Mouse (Mus musculus) C2C12 (cell line): ENCODE results near the gene Litaf. TPM values are rescaled to one million over a fixed set of nuclear protein-coding genes. Genes with fewer than 3 reads are reported as not detected.

Source experiments
- H3K27me3 ChIP-seq: one replicate; pipeline ENCODE4 v1.6.1; 2011; ENCODE audit not compliant: control insufficient read depth, insufficient read depth, insufficient read length
- H3K36me3 ChIP-seq: one replicate; pipeline ENCODE4 v1.6.1; 2011; ENCODE audit not compliant: control insufficient read depth, insufficient read depth
- H3K4me3 ChIP-seq: one replicate; pipeline ENCODE4 v1.5.1; 2011; ENCODE audit warnings: mild to moderate bottlenecking, control low read depth; ENCODE audit not compliant: poor library complexity, insufficient read depth, severe bottlenecking
- H3K79me2 ChIP-seq: one replicate; pipeline ENCODE4 v1.6.1; 2011; ENCODE audit not compliant: control insufficient read depth, insufficient read depth
- H3K79me3 ChIP-seq: one replicate; pipeline ENCODE4 v1.6.1; 2011; ENCODE audit warnings: low read depth, control low read depth
- H3ac ChIP-seq: one replicate; pipeline ENCODE3; 2011; ENCODE audit warnings: low read depth; ENCODE audit not compliant: control insufficient read depth, insufficient read length
- CEBPB ChIP-seq: IDR thresholded peaks from one replicate; pipeline ENCODE4 v1.6.1; 2011; ENCODE audit warnings: low read depth, mild to moderate bottlenecking, control low read depth, moderate library complexity
- CTCF ChIP-seq: IDR thresholded peaks from one replicate; pipeline ENCODE4 v1.5.1; 2011; ENCODE audit not compliant: control insufficient read depth, insufficient read depth, insufficient read length
- FOSL1 ChIP-seq: IDR thresholded peaks from one replicate; pipeline ENCODE4 v1.8.0; 2011; ENCODE audit warnings: mild to moderate bottlenecking, low read length; ENCODE audit not compliant: poor library complexity, insufficient read depth, severe bottlenecking
- MAX ChIP-seq: IDR thresholded peaks from one replicate; pipeline ENCODE4 v1.6.1; 2011; ENCODE audit warnings: mild to moderate bottlenecking, control low read depth
- MYOD1 ChIP-seq: IDR thresholded peaks from one replicate; pipeline ENCODE4 v1.6.1; 2011; ENCODE audit warnings: low read depth; ENCODE audit not compliant: control insufficient read depth, insufficient read length
- MYOG ChIP-seq: IDR thresholded peaks from one replicate; pipeline ENCODE4 v1.6.1; 2011; ENCODE audit not compliant: control insufficient read depth, insufficient read length; ENCODE audit errors: extremely low read depth
- USF1 ChIP-seq: IDR thresholded peaks from one replicate; pipeline ENCODE4 v1.6.1; 2011; ENCODE audit warnings: low read depth, mild to moderate bottlenecking, control low read depth, moderate library complexity
- polyA plus RNA-seq: library from polyadenylated mRNA; unstranded; fragments of >200 nt; fragmentation: generic; extraction: Trizol; gene quantifications from one replicate; pipeline ENCODE4 v1.2.1, GENCODE M21; 2012; ENCODE audit warnings: missing spikeins

Gene Litaf
- polyA plus RNA-seq, 1 experiment: 116 TPM

DNA sequence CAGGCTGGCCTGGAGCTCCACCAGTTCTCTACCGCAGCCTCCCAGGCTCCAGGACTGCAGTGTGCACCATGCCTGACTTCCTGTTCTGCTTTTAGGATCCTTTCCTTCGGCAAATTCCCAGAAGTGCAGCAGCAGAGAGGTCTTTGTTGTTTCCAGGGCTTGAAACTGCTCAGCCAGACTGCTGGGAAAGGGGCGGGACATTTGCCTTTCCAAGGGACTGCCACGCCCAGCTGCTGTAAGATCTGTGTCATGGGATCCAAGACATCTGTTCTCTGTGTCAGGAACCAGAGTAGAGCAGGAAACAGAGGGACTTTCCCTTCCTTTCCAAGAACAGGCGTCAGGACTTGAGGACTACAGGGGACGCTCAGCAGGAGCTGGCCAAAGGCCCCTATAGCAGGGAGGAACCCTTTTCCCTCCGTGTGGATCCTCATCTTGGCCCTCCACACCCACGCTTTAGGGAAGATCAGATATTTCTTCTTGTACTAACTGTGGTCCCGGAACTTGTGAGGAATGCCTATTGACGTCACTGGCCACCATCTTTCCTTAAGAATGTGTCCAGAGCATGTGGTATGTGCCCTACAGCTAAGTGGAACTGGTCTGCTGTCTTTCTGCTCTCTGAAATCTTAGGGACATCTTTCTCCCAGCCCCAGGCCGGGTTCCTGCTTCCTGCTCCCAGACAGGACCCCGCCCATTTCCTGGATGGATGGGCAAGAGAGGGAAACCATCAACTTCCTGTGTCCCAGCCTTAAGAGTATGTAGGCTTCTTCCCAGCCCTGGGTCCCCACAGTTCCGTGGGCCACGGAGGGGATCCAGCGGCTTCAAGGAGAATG, 57.6 kb downstream of the Litaf start:
- no peaks in the 10 kb centered on the region for H3K27me3 ChIP-seq
- H3K79me2 ChIP-seq: no peaks in the 10 kb centered on the region
- TF ChIP-seq MYOG (no peak), CTCF (no peak), USF1 (no peak), MYOD1 (peak; percentile 62)
- peaks cover 2% of the 10 kb centered on the region for H3K79me3 ChIP-seq
- H3ac ChIP-seq: peak overlapping the region; percentile 72
- no peaks in the 10 kb centered on the region for H3K36me3 ChIP-seq
- H3K4me3 ChIP-seq: peak overlapping the region; percentile 15

DNA sequence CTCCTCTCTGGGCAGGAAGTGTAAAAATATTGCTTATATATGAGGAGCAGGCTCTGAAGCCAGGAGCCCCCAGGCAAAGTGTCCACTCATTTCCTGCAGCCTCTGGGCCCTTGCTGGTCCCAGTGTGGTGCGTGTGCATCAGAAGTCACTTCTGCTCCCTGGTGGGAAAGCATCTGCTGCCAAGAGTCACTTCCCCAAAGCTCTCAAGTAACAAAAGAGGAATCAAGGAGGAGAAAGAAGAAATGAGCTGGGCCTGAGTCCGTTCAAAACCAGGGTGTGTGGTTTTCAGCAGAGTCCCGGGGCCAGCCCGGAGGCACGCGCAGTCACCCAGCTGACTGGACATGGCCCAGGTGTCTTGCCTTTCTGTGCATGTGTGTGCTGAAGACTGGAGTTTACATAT, 59.9 kb downstream of the Litaf start:
- H3K4me3 ChIP-seq: no peak overlapping the region
- TF ChIP-seq FOSL1 (no peak), USF1 (no peak), MYOD1 (no peak), MYOG (no peak), CTCF (no peak), MAX (no peak), CEBPB (no peak)
- H3K79me2 ChIP-seq: no peaks in the 10 kb centered on the region
- peaks cover 2% of the 10 kb centered on the region for H3K79me3 ChIP-seq
- H3K36me3 ChIP-seq: no peaks in the 10 kb centered on the region
- H3K27me3 ChIP-seq: no peaks in the 10 kb centered on the region
- no peak overlapping the region for H3ac ChIP-seq

- H3K79me3 ChIP-seq: no peaks in the 10 kb centered on the region
- TF ChIP-seq USF1: peak; percentile 29
- TF ChIP-seq MYOD1: no peak
- no peak overlapping the region for H3ac ChIP-seq
- H3K36me3 ChIP-seq: no peaks in the 10 kb centered on the region
- no peaks in the 10 kb centered on the region for H3K79me2 ChIP-seq
- no peak overlapping the region for H3K4me3 ChIP-seq
- H3K27me3 ChIP-seq: no peaks in the 10 kb centered on the region
Measured at GRCm38 (mm10) chr16:11001703-11002659, 64.0 kb downstream of the Litaf start.

DNA sequence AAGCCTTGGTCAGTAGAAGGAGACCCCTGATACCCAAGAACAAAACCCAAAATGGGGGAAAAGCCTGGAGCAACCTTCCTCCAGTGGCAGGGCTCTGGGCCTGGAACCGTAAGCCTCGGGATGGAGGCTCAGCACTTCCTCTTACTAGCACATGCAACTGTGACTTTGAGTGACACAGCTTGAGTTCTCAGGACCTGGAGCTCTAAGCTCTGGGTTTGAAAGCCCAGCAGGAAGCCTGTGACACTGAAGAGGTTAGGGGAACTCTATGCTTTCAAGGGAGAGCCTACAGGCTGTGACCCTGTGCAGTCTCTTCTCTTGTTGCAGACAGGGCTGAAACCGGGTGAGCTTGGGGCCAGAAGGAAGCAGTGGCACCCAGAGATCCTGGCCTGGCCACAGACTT, 66.1 kb downstream of the Litaf start:
- Histone ChIP-seq H3ac (no peak overlapping the region), H3K27me3 (no peaks in the 10 kb centered on the region), H3K36me3 (no peaks in the 10 kb centered on the region), H3K79me2 (no peaks in the 10 kb centered on the region), H3K79me3 (no peaks in the 10 kb centered on the region), H3K4me3 (no peak overlapping the region)
- TF ChIP-seq MYOG (no peak), MYOD1 (no peak), CEBPB (no peak), CTCF (no peak), FOSL1 (no peak), USF1 (no peak), MAX (no peak)

- no peaks in the 10 kb centered on the region for H3K36me3 ChIP-seq
- TF ChIP-seq CEBPB: no peak
- no peak overlapping the region for H3K4me3 ChIP-seq
- H3ac ChIP-seq: no peak overlapping the region
- H3K79me2 ChIP-seq: no peaks in the 10 kb centered on the region
- H3K79me3 ChIP-seq: no peaks in the 10 kb centered on the region
- H3K27me3 ChIP-seq: no peaks in the 10 kb centered on the region
Measured at GRCm38 (mm10) chr16:10998224-10998623, 67.7 kb downstream of the Litaf start.

- TF ChIP-seq CEBPB (no peak), MYOG (no peak), CTCF (no peak), MAX (no peak), MYOD1 (no peak), USF1 (no peak), FOSL1 (no peak)
- no peaks in the 10 kb centered on the region for H3K36me3 ChIP-seq
- H3K4me3 ChIP-seq: no peak overlapping the region
Measured at GRCm38 (mm10) chr16:10996576-10996975, 69.4 kb downstream of the Litaf start.

More at GRCm38 (mm10) chr16:10996576-10996975, 69.4 kb downstream of the Litaf start:
- H3ac ChIP-seq: no peak overlapping the region
- H3K79me3 ChIP-seq: peaks cover 12% of the 10 kb centered on the region
- H3K27me3 ChIP-seq: no peaks in the 10 kb centered on the region
- H3K79me2 ChIP-seq: peaks cover 14% of the 10 kb centered on the region
